Mouse (Mus musculus) adrenal gland, adult (tissue): ENCODE measurements at regions not wholly inside any gene's neighbourhood (a gene's known extent, or its start where the extent isn't known, plus 50 kb on each side); places are given as distances from the start of the nearest gene placed in this dataset.

ENCODE experiments used
- DNase-seq, 2 experiments: peaks; one replicate each; pipeline ENCODE4 v3.0.0; 2022 to 2023; ENCODE audit warnings: low spot score in 1 of 2; ENCODE audit not compliant: inconsistent age in 2 of 2

DNA sequence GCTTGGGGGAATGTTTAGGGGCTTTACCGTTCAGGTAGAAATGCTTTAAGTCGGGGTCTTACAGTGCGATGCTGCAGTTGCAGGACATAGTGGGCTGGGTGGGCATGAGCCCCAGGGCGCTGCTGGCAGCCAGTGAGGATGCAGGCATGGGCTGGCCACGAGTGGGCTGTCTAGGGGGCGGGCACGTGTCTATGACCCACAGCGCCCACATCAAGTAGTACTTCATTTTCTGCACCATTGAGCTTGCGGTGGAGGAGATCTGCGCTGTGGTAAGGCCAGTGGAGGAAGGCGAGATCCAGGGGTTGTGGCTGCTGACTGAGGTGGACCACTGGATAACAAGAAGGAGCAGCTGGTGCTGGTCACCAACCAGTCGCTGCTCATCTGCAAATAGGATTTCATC is 52.4 kb upstream of the Olfr291 start:
- DNase-seq: no peak

DNA sequence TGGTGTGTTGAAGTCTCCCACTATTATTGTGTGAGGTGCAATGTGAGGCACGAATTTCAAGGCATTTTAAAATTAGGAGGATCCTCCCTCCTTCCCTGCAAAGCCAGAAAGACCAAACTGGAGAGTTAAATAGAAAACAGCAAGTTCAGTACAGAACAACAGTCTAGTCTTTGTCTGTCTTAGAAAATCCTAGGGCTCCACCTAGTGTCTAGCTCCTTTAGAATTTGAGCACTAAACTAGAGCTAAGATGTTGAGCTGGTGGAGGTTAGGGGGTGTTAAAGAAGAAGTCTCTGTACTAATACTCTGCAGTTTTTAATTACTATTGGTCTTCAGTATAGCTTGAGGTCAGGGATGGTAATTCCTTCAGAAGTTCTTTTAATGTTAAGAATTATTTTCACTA is 58.7 kb upstream of the Olfr291 start:
- DNase-seq: peak in 1 of 2 experiments; percentile 71

DNA sequence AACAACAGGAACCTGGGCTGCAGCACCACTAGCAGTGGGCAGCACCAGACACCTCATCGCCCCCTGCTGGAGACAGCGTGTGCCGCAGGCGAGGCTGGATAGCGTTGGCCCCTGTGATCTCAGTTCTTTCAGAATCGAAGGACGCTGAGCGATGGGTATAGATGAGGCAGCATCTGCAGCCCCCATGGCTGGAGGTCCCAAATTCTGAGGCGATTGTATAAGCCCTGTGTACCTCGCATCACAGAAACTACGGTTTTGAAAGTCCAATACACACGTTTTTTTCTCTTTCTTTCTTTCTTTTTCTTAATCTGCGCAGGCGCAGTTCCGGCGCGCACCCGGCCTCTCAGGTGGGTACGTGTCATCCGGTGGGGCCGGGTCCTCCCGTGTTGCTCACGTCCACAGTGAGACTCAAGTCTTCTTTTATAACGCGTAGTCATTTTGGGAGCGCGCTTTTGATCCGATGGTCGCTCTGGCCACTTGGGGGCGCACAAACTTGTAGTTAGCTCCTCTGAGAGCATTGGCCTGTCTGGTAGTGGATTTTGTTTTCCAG is 74.0 kb upstream of the Olfr291 start:
- peak; percentile 89 to 96 for DNase-seq

DNA sequence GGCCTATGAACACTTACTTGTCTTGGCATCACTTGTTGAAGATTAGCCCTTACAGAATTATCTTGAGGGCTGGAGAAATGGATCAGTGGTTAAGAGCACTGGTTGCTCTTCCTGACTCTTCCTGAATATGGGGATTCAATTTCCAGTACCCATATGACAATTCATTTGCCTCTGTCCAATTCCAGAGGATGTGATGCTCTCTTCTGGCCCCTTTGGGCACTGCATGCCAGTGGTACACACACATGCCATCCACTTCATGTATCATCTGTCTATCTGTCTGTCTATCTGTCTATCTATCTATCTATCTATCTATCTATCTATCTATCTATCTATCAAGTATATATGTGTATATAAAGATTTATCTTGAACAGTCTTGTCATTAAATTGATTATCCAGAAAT is 75.7 kb upstream of the Olfr291 start:
- no peak for DNase-seq

DNA sequence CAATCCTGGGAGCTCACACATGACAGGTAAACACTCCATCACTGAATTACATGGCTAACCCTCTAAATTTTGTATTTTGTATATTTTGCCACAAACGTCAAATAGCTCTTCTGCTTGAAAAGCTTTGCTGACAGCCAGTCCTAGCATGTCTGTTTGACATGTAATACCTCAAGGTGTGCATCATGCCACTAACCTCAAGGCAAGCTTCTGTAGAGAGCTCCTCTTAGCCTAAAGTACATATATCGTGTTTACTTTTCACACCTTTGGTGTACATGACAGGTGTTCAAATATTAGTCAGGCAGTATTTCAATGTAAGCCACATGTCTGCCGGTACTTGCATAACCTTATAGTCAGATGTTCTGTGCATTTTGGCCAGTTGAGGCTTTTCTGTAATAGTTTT is 66.5 kb upstream of the Zfand6 start:
- no peak for DNase-seq

DNA sequence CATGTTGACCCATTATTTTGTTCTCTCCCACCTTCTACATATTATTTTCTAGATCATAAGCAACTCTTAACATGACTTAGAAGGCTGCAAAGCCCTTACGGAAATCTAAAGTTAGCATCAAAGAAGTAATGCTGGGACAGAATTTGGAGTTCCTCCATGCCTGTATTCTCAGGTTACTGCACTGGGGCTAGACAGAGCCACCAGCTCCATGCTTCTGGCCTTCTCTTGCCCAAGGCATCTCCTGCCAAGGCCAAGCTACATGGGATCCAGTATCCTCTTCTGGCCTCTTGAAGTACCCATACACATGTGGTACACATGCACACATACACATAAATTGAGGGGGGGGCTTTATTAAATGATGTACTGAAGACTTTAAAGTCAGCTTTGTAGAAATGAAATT is 63.6 kb upstream of the Zfand6 start:
- DNase-seq: no peak

DNA sequence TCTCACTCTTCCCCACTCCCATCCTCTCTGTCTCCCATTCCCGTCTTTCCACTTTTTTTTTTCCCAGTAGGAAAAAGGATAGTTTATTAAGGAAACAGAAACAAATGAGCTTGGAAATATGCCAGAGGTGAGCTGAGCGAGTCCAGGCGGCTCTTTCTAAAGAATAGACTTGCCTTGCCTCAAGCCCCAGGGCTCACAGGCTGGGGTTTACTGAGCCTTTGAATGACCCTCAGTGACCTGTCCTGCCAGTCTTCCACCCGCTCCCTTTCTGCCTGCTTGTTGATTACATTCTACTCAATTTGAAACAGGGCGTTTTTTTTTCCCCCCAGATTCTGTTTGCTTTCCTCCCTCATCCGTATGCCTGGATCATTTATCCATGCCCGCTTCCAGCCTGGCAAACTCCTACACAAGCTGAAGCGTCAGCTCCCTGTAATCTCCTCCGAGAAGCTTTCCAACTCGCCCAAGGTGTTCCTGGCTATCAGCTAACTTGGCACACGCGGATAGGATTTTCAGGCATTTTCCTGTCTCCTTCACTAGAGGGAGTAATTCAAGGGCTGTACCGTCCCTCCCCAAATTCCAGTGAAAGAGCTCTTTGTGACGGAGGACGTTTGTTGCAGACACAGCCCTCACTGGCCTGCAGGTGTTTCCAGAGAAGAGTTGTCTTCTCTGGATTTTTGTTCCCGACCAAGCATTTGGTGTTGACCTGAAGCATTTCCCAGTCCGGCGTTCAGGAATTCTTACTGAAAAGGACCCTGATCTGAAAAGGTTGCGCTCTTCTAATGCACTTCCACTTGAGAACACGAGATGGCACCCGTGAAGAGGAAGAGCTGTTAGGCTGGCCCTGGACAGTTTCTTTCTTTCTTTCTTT is 59.9 kb upstream of the Zfand6 start:
- DNase-seq: peak; percentile 58 to 90

DNA sequence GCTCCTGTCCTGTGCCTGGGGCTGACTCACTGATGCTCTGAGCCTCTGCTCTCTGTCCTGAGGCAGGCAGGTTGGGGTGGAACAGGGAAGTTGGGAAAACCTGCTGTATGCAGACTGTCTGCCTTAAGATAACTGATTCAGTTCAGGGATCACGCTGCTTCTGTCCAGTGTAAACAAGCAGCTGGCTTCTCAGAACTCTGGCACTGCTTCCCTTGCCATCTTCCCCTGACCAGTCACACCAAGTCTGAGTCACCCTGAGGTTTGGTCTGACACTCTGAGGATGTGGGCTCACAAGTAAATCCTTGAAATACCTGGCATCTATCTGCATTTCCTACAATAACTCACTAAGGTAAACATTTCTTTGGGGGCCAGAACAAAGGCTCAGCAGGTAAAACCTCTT is 58.1 kb upstream of the Zfand6 start:
- no peak for DNase-seq

DNA sequence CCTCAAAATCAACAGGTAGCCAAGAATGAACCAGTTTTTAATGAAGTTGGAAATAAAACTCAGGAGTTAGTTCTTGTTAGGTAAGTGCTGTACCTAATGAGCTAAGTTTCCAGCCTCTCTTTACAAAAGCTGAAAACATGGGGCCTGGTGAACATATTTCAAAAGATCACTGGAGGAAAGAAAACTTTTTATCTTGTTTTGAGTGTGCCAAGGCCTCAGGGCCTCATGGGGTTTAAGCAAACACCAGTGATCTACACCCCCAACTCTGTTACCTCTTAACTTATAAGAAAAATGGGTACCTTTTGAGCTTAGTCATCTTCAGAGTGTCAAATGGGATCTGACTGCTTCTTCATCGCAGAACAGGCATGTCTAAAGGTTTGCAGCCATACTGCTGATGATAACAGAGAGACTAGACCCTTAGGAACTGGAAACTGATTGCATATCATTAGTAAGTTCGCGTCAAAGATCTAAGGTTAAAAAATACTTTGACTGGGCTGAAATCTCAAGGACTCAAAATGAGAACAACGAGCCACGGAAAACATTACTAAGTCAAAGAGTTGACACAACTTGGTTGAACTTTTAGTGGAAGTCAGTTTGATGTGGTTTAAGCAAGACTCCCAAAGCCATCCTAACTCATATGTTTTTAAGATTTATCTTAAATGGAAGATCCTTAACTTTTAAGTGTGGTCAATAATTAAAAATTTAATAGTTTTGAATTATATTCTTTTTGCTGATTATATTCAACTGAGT is 54.7 kb upstream of the Zfand6 start:
- no peak for DNase-seq

DNA sequence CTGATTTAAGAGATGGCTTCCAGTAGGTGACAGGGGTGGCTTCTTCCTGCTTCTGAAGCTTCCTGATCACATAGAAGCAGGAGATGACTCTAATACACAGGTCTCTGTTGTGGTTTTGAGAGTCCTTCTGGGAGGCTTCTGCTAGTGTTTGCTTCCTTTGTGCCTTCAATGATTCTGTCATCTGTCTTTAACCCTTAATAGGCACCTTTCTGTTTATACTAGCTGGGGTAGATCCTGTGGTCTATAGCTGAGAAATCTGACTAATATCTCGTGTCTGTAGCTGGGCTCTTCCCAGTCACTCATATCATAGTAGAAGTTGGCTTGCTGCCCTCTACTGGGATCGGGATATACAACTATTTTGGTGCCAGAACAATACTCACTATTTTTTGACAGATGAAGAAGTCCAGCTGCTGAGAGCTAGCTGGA is 50.2 kb upstream of the Zfand6 start:
- peak; percentile 27 to 73 for DNase-seq
